Mouse (Mus musculus) brain, embryonic 18.5 days (tissue): Measurements from ENCODE around the gene Rom1.
"Not testable (repeated sequence)": the region's sequence is repeated elsewhere in the genome, so short reads cannot be mapped to it uniquely, and the experiment has no call there.

Experiments used
- DNase-seq: peaks from one replicate; pipeline ENCODE4 v3.0.0-alpha.2; 2012; ENCODE audit warnings: low read depth, low spot score

The Rom1 gene

DNA sequence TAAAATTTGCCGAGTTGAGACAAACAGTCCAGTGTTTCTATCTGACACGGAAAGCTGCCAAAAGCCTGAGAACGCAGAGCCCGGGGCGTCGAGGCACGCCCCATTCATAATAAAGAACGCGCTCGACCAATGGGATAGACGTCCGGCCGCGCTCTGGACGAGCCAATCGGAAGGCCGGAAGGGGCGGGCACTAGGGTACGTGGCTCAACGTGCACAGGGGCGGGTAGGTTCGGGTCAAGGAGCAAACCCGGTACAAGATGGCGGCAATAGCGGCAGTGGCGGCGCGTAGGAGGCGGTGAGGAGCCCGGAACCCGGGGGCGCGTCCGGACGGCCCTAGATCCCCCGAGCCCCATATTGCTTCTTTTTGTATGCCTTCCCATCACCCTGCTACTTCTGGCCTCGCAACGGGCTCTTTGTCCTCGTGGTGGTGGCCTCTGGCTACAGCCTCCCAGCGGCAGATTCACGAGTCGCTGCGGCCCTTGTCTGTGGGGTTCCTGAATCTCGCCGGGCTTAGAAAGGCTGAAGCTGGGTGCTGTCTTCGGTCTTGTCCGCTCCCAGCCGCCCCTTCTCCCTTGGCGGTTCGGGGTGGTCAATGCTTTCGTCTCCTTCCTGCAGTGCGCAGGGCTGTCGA, 31.2 kb downstream of the Rom1 start, which contains the start of gene Ganab:
Gene Ganab, plus strand, starts transcription at position 207 of the 631 bp plus-strand sequence.
- DNase-seq: peak; percentile 90

DNA sequence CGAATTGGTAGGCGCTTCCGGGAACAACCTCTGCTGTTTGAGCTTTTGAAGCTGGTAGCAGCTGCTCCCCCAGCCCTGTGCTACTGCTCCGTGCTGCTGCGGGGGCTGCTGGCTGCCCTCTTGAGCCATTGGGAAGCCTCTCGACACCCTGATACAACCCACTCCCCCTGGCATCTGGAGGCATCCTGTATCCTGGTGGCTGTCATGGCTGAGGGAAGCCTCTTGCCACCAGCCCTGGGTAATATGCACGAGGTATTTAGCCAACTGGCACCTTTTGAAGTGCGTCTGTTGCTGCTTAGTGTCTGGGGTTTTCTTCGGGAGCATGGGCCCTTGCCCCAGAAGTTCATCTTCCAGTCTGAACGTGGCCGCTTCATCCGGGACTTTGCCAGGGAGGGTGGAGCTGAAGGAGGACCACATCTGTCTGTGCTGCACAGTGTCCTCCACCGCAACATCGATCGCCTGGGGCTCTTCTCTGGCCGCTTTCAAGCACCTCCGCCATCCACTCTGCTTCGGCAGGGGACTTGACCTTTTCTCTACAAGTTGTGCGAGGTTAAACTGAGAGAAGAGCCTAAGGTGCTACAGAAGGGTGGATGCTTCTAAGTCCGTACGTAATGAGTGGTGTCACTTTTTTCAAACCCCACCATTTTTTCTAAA, 31.8 kb downstream of the Rom1 start:
- not testable (repeated sequence) for DNase-seq

DNA sequence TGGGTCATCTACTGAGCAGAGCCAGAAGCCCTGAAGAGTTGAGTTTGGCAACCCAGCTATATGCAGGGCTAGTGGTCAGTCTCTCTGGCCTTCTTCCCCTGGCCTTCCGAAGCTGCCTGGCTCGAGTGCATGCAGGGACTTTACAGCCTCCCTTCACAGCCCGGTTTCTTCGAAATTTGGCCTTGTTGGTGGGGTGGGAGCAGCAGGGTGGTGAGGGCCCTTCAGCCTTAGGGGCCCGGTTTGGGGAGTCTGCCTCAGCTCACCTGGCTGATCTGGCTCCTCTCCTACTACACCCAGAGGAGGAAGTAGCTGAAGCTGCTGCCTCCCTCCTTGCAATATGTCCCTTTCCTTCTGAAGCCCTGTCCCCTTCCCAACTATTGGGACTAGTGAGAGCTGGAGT, 32.9 kb downstream of the Rom1 start:
- not testable (repeated sequence) for DNase-seq

DNA sequence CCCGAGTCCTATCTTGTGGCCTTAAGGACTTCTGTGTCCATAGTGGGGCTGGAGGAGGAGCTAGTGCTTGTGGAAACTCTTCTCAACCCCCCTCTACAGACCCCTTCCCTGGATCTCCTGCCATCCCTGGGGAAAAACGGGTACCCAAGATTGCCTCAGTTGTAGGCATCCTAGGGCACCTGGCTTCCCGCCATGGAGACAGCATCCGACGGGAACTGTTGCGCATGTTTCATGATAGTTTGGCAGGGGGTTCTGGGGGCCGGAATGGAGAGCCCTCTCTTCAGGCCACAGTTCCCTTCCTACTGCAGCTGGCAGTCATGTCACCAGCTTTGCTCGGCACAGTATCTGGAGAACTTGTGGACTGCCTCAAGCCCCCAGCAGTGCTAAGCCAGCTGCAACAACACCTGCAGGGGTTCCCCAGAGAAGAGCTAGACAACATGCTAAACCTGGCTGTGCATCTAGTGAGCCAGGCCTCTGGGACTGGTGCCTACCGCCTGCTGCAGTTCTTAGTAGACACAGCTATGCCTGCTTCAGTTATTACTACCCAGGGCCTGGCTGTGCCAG, 33.7 kb downstream of the Rom1 start:
- no peak for DNase-seq

DNA sequence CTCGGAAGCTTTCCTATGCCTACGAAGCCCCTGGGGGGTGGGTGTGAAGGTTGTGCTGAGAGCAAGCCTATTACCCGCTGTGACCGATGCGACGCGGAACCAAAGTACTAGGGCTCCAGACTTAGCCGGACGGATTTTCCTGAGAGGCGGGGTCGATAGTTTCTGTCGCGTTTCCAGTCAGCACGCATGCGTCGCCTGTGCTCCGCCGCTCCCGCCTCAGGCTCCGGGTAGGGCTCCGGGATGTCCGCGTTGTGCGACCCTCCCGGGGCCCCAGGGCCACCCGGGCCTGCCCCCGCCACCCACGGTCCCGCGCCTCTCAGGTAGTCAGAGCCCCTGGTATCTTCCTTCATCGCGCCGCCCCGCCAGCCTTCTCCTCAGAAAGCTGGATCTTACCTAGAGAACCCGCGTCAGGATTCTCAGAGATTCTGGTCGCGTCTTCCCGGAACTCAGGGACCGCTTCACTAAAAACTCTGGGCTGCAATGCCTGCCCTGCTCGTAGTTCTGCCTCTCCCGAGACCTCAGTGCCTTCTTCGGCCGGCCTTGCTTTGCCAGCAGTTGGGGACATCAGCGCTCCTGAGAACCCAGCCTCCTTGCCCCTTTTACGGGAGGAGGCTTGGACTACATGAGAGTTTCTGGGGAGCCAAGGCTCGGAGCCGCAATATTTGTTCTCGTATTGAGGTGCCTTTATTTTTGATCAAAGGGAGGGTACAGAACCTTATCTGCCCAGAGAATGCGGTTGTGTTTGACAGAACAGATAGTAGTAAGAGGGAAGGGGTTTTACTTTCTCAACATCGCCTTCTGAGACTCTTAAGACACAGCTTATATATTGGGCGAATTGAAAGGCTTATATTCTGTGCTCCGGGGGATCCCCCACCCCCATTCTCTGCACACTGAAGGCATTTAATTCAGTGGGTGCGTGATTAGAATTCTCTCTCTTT, 36.1 kb downstream of the Rom1 start, which contains the start of gene Ints5:
Gene Ints5, plus strand, starts transcription at position 177 of the 938 bp plus-strand sequence.
- peak; percentile 68 for DNase-seq

DNA sequence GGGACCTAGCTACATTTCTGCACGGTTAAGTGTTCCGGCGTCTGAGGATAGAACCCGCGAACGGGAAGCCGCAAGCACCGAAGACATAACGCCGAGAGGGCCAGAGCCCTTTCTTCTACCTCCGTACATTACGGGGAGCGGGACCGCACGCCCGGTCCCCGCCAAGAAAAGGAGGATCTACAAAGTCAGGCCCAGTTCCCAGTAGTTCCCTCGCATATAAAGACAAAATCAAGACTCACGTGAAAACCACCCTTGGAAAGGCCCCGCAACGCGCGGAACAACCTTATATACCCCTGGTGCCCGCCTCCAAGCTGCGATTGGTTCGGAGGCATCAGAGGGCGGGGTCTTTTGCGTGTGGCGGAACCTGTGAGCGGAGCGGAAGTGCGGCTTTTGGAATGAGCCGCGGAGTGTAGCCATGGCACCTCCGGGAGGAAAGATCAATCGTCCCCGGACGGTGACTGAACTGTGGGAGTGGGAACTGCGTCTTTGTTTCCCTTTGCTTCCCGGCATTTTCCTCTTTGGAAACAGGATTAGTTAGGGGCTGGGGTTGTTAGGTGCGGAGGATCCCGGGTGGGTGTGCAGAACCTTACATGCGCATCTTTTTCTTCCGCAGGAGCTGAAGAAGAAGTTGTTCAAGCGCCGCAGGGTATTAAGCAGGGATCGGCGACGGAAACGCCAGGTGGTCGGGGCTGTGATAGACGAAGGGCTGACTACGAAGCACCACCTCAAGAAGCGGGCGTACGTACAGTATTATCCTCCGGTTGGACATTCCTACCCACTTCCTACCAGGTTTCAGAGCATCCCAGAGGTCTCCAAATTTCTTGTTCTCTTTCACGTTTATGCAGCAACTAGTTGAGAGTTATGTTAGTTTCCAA, 40.4 kb downstream of the Rom1 start, which contains the start of the genes 1810009A15Rik and Gm49416:
Gene 1810009A15Rik, plus strand, starts transcription at position 343 of the 875 bp plus-strand sequence.
Gene Gm49416, plus strand, starts transcription at position 416 of the 875 bp plus-strand sequence.
- DNase-seq: peak; percentile 93

DNA sequence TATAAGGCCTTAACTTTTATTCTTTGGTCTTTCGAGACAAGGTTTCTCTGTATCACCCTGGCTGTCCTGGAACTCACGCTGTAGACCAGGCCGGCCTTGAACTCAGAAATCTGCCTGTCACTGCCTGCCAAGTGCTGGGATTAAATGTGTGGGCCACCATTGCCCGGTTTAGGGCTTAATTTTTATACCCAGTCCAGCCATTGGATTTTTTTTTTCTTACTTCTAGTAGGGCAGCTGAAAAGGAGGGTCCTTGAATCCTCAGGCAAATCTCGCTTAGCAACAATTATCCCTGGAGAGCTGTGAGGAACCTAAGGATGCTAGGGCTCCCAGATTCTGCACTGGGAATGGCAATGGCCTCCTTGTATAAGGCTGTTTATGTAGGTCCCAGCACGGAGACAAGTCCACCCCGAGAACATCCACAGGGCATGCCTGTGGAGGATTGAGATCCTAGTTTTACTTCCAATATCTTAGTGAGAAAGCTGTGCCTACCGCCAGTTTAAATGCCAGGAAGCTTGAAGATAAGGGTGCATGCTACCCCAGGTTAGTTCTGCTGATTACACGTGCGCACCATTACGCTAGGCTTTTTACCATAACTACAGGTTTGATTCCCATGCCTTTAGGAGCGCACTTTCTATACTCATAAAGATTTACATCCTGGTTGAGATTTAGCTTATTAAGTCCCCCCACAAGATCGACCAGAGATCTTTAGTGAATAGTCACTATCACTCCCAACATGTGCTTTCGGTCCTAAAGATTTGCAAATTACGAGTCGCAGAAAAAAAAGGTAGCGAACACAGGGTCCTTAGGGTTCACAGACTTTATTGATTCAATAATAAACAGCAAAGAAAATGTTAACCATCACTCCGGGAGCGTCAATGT, 41.3 kb downstream of the Rom1 start:
- DNase-seq: no peak

DNA sequence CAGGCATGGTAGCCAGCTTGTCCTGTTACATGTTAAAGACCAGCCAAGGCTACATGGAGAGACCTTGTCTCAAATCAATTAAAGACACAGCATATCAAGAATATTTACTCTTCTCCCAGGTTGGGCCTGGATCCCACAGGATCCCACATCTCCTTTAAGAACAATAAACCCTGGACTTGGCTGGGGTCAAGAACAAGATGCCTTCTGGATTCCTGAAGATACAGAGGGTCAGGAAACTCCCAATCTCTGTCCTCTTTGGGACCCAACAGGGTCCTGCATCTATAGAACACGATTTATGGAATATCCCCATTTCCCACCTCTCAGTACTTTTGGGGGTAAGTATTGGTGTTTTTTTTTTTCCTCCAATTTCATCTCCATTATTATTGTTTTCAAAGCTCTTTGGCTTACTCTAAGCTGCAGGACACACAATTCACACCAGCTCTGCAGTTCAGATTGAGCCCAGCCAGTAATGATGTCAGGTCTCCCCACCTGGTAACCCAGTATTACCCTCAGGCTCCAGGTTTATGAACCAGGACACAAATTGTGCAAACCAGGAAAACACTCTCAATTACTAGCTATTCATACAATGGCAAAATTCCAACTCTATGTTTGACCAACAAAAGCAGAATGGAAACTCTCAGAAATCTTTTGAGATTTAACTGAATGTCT, 42.1 kb downstream of the Rom1 start:
- DNase-seq: no peak

DNA sequence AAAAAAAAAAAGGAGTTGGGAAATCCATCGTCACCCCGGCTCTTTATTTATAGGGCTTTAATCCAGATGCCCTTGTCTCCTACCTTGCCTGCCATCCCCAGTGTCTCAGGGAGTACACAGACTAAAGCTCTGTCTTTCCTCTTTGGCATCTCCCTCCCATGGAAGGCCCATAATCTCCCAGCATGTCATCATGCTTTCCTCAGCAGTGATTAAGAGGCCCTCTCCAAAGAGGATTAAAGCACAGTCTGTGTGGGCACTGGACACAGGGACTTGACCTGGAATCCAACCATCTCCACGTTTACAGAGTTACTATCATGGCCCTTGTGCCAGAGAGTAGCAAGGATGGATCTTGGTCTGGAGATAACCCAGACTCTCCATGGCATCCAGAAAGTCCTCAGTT, 45.5 kb downstream of the Rom1 start, which contains the start of the genes Lbhd1 and Gm49403:
Gene Lbhd1, plus strand, starts transcription at position 117 of the 400 bp plus-strand sequence.
Gene Gm49403, plus strand, starts transcription at position 315 of the 400 bp plus-strand sequence.
- DNase-seq: no peak

DNA sequence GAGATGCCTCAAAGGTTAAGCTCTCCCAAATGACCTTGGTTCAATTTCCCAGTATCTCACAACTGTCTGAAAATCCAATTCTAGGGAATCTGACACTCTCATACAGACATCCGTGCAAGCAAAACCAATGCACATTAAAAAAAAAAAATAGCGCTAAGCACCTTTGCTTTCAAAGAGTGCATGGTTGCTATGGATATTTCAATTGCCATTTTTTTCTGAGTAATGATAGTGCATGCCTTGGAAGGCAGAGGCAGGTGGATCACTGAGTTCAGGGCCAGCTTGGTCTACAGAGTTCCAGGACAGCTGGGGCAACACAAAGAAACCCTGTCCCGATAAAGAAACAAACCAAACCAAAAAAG, 48.1 kb downstream of the Rom1 start:
- DNase-seq: no peak

DNA sequence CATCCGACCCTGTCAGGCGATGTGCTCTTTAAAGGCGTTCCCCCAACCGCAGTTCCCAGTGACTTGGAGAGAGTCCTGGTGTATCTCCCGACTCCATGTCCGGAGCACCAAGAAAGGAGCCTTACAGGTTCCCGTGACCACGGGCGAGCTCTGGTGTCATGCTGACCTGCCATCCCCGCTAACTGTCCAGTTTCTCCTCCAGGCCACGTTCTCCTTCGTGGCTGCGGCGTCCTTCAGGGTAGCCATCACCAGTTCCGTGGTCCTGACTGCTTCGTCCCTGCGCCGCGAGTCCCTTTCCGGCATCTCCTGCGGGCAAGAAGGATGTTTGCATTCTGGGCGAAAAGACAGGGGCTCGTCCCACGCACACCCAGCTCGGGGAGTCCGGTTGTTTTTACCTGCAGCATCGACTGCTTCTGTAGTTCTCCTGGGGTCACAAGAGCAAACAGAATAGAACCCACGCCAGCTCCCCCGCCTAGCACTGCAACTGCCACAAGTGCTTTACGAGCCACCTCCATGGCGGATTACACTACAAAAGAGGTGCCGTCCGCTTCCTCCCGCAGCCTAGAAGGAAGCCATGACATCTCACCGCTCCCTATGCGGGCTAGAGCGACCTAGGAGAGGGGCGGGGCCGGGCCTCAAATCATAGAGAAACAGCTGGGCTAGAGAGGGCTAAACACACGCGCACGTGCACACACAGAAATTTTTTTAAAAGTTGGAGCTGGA, 48.7 kb downstream of the Rom1 start, which contains the start of gene Uqcc3:
Gene Uqcc3, minus strand, starts transcription at position 613 of the 723 bp plus-strand sequence.
- DNase-seq: peak; percentile 74
